Mouse (Mus musculus) MEL (cell line): ENCODE data around the gene Nt5c2. TPM values are rescaled to one million over a fixed set of nuclear protein-coding genes. Genes with fewer than 3 reads are reported as not detected.

Source experiments
- DNase-seq: peaks from one replicate; pipeline ENCODE4 v3.0.0; 2011; ENCODE audit warnings: low read depth, low spot score
- H3K27ac ChIP-seq: 2 replicates; pipeline ENCODE4 v1.5.1; 2012; ENCODE audit warnings: low read depth, mild to moderate bottlenecking, control low read depth, low read length, moderate library complexity; ENCODE audit not compliant: control insufficient read depth
- H3K27me3 ChIP-seq, 2 experiments: fragments of 150-350 bp in 1 of 2; sonication (generic) in 1 of 2; 2 replicates each; pipeline ENCODE4 v1.6.1; 2012; ENCODE audit warnings: low read length in 2 of 2, mild to moderate bottlenecking in 2 of 2, improper control_type of control experiment in 1 of 2, moderate library complexity in 1 of 2; ENCODE audit not compliant: insufficient read depth in 2 of 2, control insufficient read depth in 1 of 2
- H3K36me3 ChIP-seq, 2 experiments: 2 replicates each; pipeline ENCODE4 v1.6.1; 2012 to 2014; ENCODE audit warnings: low read length in 2 of 2, improper control_type of control experiment in 1 of 2, inconsistent platforms in 1 of 2, mild to moderate bottlenecking in 1 of 2; ENCODE audit not compliant: insufficient read depth in 2 of 2, control insufficient read depth in 1 of 2
- H3K4me1 ChIP-seq, 2 experiments: fragments of 150-350 bp in 1 of 2; sonication (generic) in 1 of 2; 2 replicates each; pipeline ENCODE4 v1.6.1; 2012; ENCODE audit warnings: low read length in 2 of 2, improper control_type of control experiment in 1 of 2, mild to moderate bottlenecking in 1 of 2; ENCODE audit not compliant: insufficient read depth in 2 of 2, control insufficient read depth in 1 of 2
- H3K4me3 ChIP-seq, 2 experiments: fragments of 150-350 bp in 1 of 2; sonication (generic) in 1 of 2; 2 replicates each; pipeline ENCODE4 v1.5.1; 2012; ENCODE audit warnings: low read depth in 2 of 2, low read length in 2 of 2, mild to moderate bottlenecking in 2 of 2, moderate library complexity in 2 of 2, control low read depth in 1 of 2, improper control_type of control experiment in 1 of 2; ENCODE audit not compliant: control insufficient read depth in 1 of 2, insufficient read depth in 1 of 2
- H3K79me2 ChIP-seq: 2 replicates; pipeline ENCODE4 v1.6.1; 2012; ENCODE audit warnings: mild to moderate bottlenecking, low read length, moderate library complexity; ENCODE audit not compliant: control insufficient read depth, poor library complexity, insufficient read depth
- H3K9ac ChIP-seq: 2 replicates; pipeline ENCODE4 v1.6.1; 2012; ENCODE audit warnings: low read depth, mild to moderate bottlenecking, control low read depth, low read length, moderate library complexity; ENCODE audit not compliant: control insufficient read depth, poor library complexity, severe bottlenecking
- H3K9me3 ChIP-seq: fragments of 150-350 bp; sonication (generic); replicated peaks from 2 replicates; pipeline ENCODE4 v1.6.1; 2012; ENCODE audit warnings: mild to moderate bottlenecking, low read length, improper control_type of control experiment, moderate library complexity; ENCODE audit not compliant: insufficient read depth
- CHD1 ChIP-seq: IDR thresholded peaks from 2 replicates; pipeline ENCODE4 v1.6.1; 2012; ENCODE audit warnings: low read depth, mild to moderate bottlenecking, inconsistent platforms, low read length, improper control_type of control experiment
- CHD2 ChIP-seq: IDR thresholded peaks from 2 replicates; pipeline ENCODE4 v1.6.1; 2011; ENCODE audit warnings: low read length, improper control_type of control experiment
- EP300 ChIP-seq, 2 experiments: IDR thresholded peaks; 2 replicates each; pipeline ENCODE4 v1.6.1; 2011; ENCODE audit warnings: improper control_type of control experiment in 2 of 2, low read length in 2 of 2, low read depth in 1 of 2, mild to moderate bottlenecking in 1 of 2
- GABPA ChIP-seq: IDR thresholded peaks from 2 replicates; pipeline ENCODE4 v1.6.1; 2012; ENCODE audit warnings: low read depth, mild to moderate bottlenecking, inconsistent platforms, low read length, improper control_type of control experiment, moderate library complexity
- GATA1 ChIP-seq: IDR thresholded peaks from 2 replicates; pipeline ENCODE4 v1.6.1; 2011; ENCODE audit warnings: low read depth, low read length, improper control_type of control experiment
- HCFC1 ChIP-seq: IDR thresholded peaks from 2 replicates; pipeline ENCODE4 v1.6.1; 2012; ENCODE audit warnings: low read depth, mild to moderate bottlenecking, inconsistent platforms, low read length, improper control_type of control experiment, moderate library complexity
- RCOR1 ChIP-seq: IDR thresholded peaks from 2 replicates; pipeline ENCODE4 v1.6.1; 2012; ENCODE audit warnings: low read depth, mild to moderate bottlenecking, inconsistent platforms, low read length, improper control_type of control experiment
- TAL1 ChIP-seq: IDR thresholded peaks from 2 replicates; pipeline ENCODE4 v1.6.1; 2012; ENCODE audit warnings: mild to moderate bottlenecking, inconsistent platforms, low read length, moderate library complexity, mixed read lengths
- TCF12 ChIP-seq: IDR thresholded peaks from 2 replicates; pipeline ENCODE4 v1.6.1; 2014; ENCODE audit warnings: low read depth, mild to moderate bottlenecking, inconsistent platforms, low read length, improper control_type of control experiment, moderate library complexity
- ZKSCAN1 ChIP-seq: IDR thresholded peaks from 2 replicates; pipeline ENCODE4 v1.6.1; 2012; ENCODE audit warnings: low read depth, mild to moderate bottlenecking, inconsistent platforms, low read length, improper control_type of control experiment, moderate library complexity
- ZNF384 ChIP-seq: IDR thresholded peaks from 2 replicates; pipeline ENCODE4 v1.6.1; 2012; ENCODE audit warnings: low read depth, mild to moderate bottlenecking, inconsistent platforms, low read length, improper control_type of control experiment
- polyA plus RNA-seq, 2 experiments: library from polyadenylated mRNA; stranded (reverse) in 1 of 2; unstranded in 1 of 2; fragments of >175 nt in 1 of 2; fragments of >200 nt in 1 of 2; gene quantifications; 2 replicates each; pipeline versions ENCODE4 v1.2.1 to v1.2.4; 2012; ENCODE audit warnings: low replicate concordance in 2 of 2, low read depth in 1 of 2; ENCODE audit not compliant: insufficient read length in 2 of 2, insufficient read depth in 1 of 2, missing spikeins in 1 of 2
- total RNA-seq: library from RNA; depleted of rRNA; stranded (reverse); fragments of 300-350 nt; gene quantifications from 2 replicates; pipeline ENCODE4 v1.2.3, GENCODE M21; 2012

Nt5c2 gene
- total and polyA plus RNA-seq, 3 experiments: 64.6 to 455 (median 147) TPM

GRCm38 (mm10) chr19:46892856-46893255 is 122.1 kb downstream of the Nt5c2 start:
- Histone ChIP-seq H3K9me3 (no peaks in the 10 kb centered on the region), H3K27me3 (no peaks in the 10 kb centered on the region), H3K9ac (no peak overlapping the region), H3K79me2 (no peaks in the 10 kb centered on the region), H3K4me1 (peaks cover 8 to 22% of the 10 kb centered on the region in 2 experiments), H3K4me3 (no peak overlapping the region), H3K36me3 (peaks cover 22 to 44% of the 10 kb centered on the region in 2 experiments), H3K27ac (no peak overlapping the region)
- no peak for DNase-seq
- no peak for TF ChIP-seq HCFC1
- TF ChIP-seq ZKSCAN1: no peak
- TF ChIP-seq CHD2: no peak

GRCm38 (mm10) chr19:46890657-46891056 is 124.3 kb downstream of the Nt5c2 start:
- H3K79me2 ChIP-seq: no peaks in the 10 kb centered on the region
- H3K9ac ChIP-seq: no peak overlapping the region
- peak overlapping the region; percentile 2; the same call in 1 of the 2 replicates for H3K27ac ChIP-seq
- TF ChIP-seq CHD1: no peak
- peak; percentile 44; the same call in 1 of the 2 replicates for TF ChIP-seq TAL1
- TF ChIP-seq GATA1: peak; percentile 88
- TF ChIP-seq TCF12: peak; percentile 51; the same call in 1 of the 2 replicates
- TF ChIP-seq RCOR1: no peak
- TF ChIP-seq EP300 (IDR thresholded peaks at IDR 0.05; ENCODE audit: low read depth in 1 of 2, low read length in 2 of 2): peak; percentile 49 to 74
- no peak for TF ChIP-seq GABPA
- TF ChIP-seq, all 39 proteins: peak for 4
- Histone ChIP-seq H3K9me3 (no peaks in the 10 kb centered on the region), H3K4me3 (no peak overlapping the region), H3K27me3 (no peaks in the 10 kb centered on the region), H3K4me1 (peaks cover 14 to 31% of the 10 kb centered on the region in 2 experiments), H3K36me3 (peaks cover 32 to 39% of the 10 kb centered on the region in 2 experiments)
- DNase-seq: peak; percentile 74

GRCm38 (mm10) chr19:46889666-46890065 is 125.3 kb downstream of the Nt5c2 start:
- TF ChIP-seq ZNF384: 0 out of 2 replicates have a peak, but pooled peaks have one; percentile 23
- no peak for TF ChIP-seq CHD2
- no peak for DNase-seq
- Histone ChIP-seq H3K36me3 (peaks cover 32 to 35% of the 10 kb centered on the region in 2 experiments), H3K9ac (no peak overlapping the region), H3K79me2 (no peaks in the 10 kb centered on the region), H3K9me3 (no peaks in the 10 kb centered on the region), H3K27ac (no peak overlapping the region), H3K27me3 (no peaks in the 10 kb centered on the region), H3K4me1 (peaks cover 14 to 31% of the 10 kb centered on the region in 2 experiments), H3K4me3 (no peak overlapping the region)
